Mouse (Mus musculus): Measurements from ENCODE around the gene Capn6. TPM values are rescaled to one million over a fixed set of nuclear protein-coding genes. Genes with fewer than 3 reads are reported as not detected.

The Capn6 gene
- polyA plus RNA-seq, 1 experiment from 2014 or later, result 1.2 TPM

Small RNAs within 50 kb of the gene (microRNA-seq; reads per million reads assigned to microRNA genes)
- gene Gm47298, result not detected

Other genes starting within 250 kb of the Capn6 start
- gene Dcx, start 105.9 kb upstream of the Capn6 start, polyA plus RNA-seq (2015; fragmentation: Nextera tagmentation; extraction: Ambion mirVana), result 389 and 442 TPM in 2 replicates

Measured in forebrain, embryonic 16.5 days (tissue).